Mouse (Mus musculus) ES-Bruce4 (cell line): ENCODE results near the gene Ccdc141. TPM values are rescaled to one million over a fixed set of nuclear protein-coding genes. Genes with fewer than 3 reads are reported as not detected.

ENCODE experiments used
- H3K27ac ChIP-seq: 2 replicates; pipeline ENCODE4 v1.5.1; 2012; ENCODE audit warnings: low read length, inconsistent platforms; ENCODE audit not compliant: insufficient read depth
- H3K27me3 ChIP-seq: 2 replicates; pipeline ENCODE4 v1.6.1; 2012; ENCODE audit warnings: mild to moderate bottlenecking, low read length, inconsistent platforms; ENCODE audit not compliant: control insufficient read depth, poor library complexity, insufficient read depth, severe bottlenecking
- H3K36me3 ChIP-seq: 2 replicates; pipeline ENCODE4 v1.6.1; 2012; ENCODE audit warnings: inconsistent platforms, mild to moderate bottlenecking, low read length, moderate library complexity; ENCODE audit not compliant: control insufficient read depth, poor library complexity, insufficient read depth, severe bottlenecking
- H3K4me1 ChIP-seq: one replicate; pipeline ENCODE4 v1.8.1; 2011; ENCODE audit warnings: low read length; ENCODE audit not compliant: control insufficient read depth, insufficient read depth
- H3K4me3 ChIP-seq: 2 replicates; pipeline ENCODE4 v1.5.1; 2011; ENCODE audit warnings: low read depth, mild to moderate bottlenecking, low read length
- H3K9ac ChIP-seq: 2 replicates; pipeline ENCODE4 v1.6.1; 2012; ENCODE audit warnings: low read depth, mild to moderate bottlenecking, inconsistent platforms; ENCODE audit not compliant: poor library complexity, severe bottlenecking
- H3K9me3 ChIP-seq: replicated peaks from 2 replicates; pipeline ENCODE4 v1.6.1; 2012; ENCODE audit warnings: mild to moderate bottlenecking, low read length, inconsistent platforms; ENCODE audit not compliant: control insufficient read depth, poor library complexity, insufficient read depth, severe bottlenecking
- CTCF ChIP-seq: IDR thresholded peaks from one replicate; pipeline ENCODE4 v1.8.1; 2011; ENCODE audit warnings: low read depth, low read length
- EP300 ChIP-seq: IDR thresholded peaks from 2 replicates; pipeline ENCODE4 v1.6.1; 2011; ENCODE audit warnings: low read depth, low read length; ENCODE audit not compliant: insufficient read depth
- POLR2A ChIP-seq: IDR thresholded peaks from one replicate; pipeline ENCODE4 v1.8.1; 2011; ENCODE audit warnings: low read length; ENCODE audit not compliant: insufficient read depth
- polyA plus RNA-seq: library from polyadenylated mRNA; stranded (reverse); fragments of >200 nt; gene quantifications from 2 replicates; pipeline ENCODE4 v1.2.4, GENCODE M21; 2011; ENCODE audit warnings: low read depth; ENCODE audit not compliant: missing spikeins, insufficient read depth, insufficient read length

The Ccdc141 gene
- polyA plus RNA-seq, 1 experiment = 6.6 TPM

- H3K4me3 ChIP-seq = no peak overlapping the region
These were observed 1.2 kb downstream of the Ccdc141 start for GRCm38 (mm10) chr2:77169218-77169617.

GRCm38 (mm10) chr2:77168781-77169180, 1.7 kb downstream of the Ccdc141 start:
- no peak for TF ChIP-seq CTCF
- no peak for TF ChIP-seq EP300
- TF ChIP-seq POLR2A = no peak
- H3K9ac ChIP-seq = no peak overlapping the region
- H3K36me3 ChIP-seq = no peaks in the 10 kb centered on the region
- no peak overlapping the region for H3K27ac ChIP-seq
- H3K4me3 ChIP-seq = no peak overlapping the region
- no peaks in the 10 kb centered on the region for H3K4me1 ChIP-seq
- no peaks in the 10 kb centered on the region for H3K27me3 ChIP-seq
- H3K9me3 ChIP-seq = no peaks in the 10 kb centered on the region

More at GRCm38 (mm10) chr2:77169218-77169617, 1.2 kb downstream of the Ccdc141 start:
- no peak overlapping the region for H3K9ac ChIP-seq
- H3K36me3 ChIP-seq = no peaks in the 10 kb centered on the region
- H3K27ac ChIP-seq = no peak overlapping the region
- no peaks in the 10 kb centered on the region for H3K9me3 ChIP-seq
- no peaks in the 10 kb centered on the region for H3K27me3 ChIP-seq
- no peaks in the 10 kb centered on the region for H3K4me1 ChIP-seq
- no peak for TF ChIP-seq POLR2A
- TF ChIP-seq EP300 = no peak
- no peak for TF ChIP-seq CTCF

GRCm38 (mm10) chr2:77168081-77168685, 2.3 kb downstream of the Ccdc141 start:
- H3K27ac ChIP-seq = no peak overlapping the region
- TF ChIP-seq POLR2A (no peak), CTCF (no peak), EP300 (no peak)

GRCm38 (mm10) chr2:77166366-77166765, 4.1 kb downstream of the Ccdc141 start:
- no peaks in the 10 kb centered on the region for H3K9me3 ChIP-seq
- H3K27ac ChIP-seq = no peak overlapping the region
- no peaks in the 10 kb centered on the region for H3K4me1 ChIP-seq
- H3K4me3 ChIP-seq = no peak overlapping the region
- H3K36me3 ChIP-seq = no peaks in the 10 kb centered on the region
- no peaks in the 10 kb centered on the region for H3K27me3 ChIP-seq
- H3K9ac ChIP-seq = no peak overlapping the region
- no peak for TF ChIP-seq POLR2A
- no peak for TF ChIP-seq EP300
- TF ChIP-seq CTCF = no peak

More at GRCm38 (mm10) chr2:77168081-77168685, 2.3 kb downstream of the Ccdc141 start:
- H3K4me3 ChIP-seq = peak overlapping the region; percentile 42
- no peaks in the 10 kb centered on the region for H3K4me1 ChIP-seq
- H3K9me3 ChIP-seq = no peaks in the 10 kb centered on the region
- no peaks in the 10 kb centered on the region for H3K36me3 ChIP-seq
- H3K9ac ChIP-seq = no peak overlapping the region
- no peaks in the 10 kb centered on the region for H3K27me3 ChIP-seq

GRCm38 (mm10) chr2:77164662-77165061, 5.8 kb downstream of the Ccdc141 start:
- Histone ChIP-seq H3K27ac (no peak overlapping the region), H3K9ac (no peak overlapping the region), H3K36me3 (no peaks in the 10 kb centered on the region), H3K9me3 (no peaks in the 10 kb centered on the region), H3K4me3 (no peak overlapping the region), H3K4me1 (no peaks in the 10 kb centered on the region), H3K27me3 (no peaks in the 10 kb centered on the region)
- TF ChIP-seq POLR2A (no peak), EP300 (no peak), CTCF (no peak)

- no peaks in the 10 kb centered on the region for H3K36me3 ChIP-seq
- no peak for TF ChIP-seq CTCF
- TF ChIP-seq POLR2A = no peak
- TF ChIP-seq EP300 = no peak
These were observed 7.1 kb downstream of the Ccdc141 start for GRCm38 (mm10) chr2:77163381-77163780.

More at GRCm38 (mm10) chr2:77163381-77163780, 7.1 kb downstream of the Ccdc141 start:
- Histone ChIP-seq H3K27me3 (no peaks in the 10 kb centered on the region), H3K4me3 (no peak overlapping the region), H3K9me3 (no peaks in the 10 kb centered on the region), H3K4me1 (no peaks in the 10 kb centered on the region), H3K27ac (no peak overlapping the region), H3K9ac (no peak overlapping the region)
